Mouse (Mus musculus): ENCODE data around the gene Dnah3.

Dnah3 gene

DNA sequence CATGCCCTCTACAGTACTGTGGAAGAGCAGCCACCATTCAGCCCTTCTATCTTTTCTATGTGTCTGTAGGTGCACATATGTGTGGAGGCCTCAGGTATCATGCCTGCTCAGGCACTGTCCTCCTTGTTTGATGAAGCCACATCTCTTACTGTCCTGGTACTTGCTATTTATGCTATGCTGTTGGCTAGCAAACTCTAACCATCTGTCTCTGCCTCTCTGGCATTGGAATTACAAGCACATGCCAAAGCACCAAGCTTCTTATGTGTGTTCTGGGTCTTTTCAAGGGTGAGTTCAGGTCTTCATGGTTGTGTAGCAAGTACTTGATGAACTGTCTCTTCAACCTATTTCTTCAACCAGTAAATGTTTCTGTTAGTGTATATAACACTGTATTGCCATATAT lies 158.8 kb downstream of the Dnah3 start:
- DNase-seq, result no peak

DNA sequence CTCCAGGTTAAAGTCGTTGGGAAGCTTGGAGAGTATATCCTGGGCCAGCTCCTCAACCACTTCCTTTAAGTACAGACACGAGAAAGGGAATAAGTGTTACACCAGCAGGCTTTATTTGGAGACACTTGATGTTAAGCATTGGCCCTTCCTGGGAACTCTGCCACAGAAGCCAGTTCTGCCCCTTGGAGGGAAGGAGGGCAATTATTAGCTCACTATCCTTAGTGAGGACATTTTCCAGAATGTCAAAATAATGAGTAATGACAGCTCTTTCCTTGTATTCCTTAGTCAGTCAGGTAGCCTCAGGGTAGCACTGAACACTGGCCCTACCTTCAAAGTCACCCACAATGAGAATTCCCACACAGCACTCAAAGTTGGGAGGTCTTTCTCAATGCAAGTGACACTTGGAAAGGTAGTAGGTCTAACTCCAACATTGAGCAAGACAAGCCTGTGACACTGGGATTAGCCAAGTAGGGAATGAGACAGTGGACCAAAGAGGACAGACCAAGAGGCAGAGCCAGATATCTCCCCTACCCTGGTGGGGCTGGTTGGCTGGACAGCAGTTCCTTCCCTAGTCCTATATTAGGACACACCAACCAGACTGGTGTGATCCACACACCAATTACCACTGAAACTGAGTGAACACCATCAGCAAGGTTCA lies 166.2 kb downstream of the Dnah3 start:
- no peak for DNase-seq

DNA sequence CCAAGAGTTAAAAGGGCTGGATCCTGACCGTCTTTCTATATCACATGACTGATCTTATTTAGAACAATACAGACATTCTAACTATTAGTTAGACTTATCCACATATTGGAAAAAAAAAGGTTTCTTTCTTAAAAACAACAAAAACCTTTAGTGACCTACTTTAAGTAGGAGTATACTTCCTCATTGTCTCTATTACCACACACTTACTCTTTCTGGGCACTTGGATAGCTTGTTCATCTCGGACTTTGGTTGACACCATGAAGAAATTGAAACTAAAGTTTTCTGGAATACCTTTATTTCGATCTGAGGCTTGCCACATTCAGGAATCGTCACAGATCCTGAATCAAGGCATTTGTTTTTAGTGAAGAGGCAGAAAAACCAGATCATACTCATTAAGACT lies 174.0 kb downstream of the Dnah3 start:
- DNase-seq, result no peak

DNA sequence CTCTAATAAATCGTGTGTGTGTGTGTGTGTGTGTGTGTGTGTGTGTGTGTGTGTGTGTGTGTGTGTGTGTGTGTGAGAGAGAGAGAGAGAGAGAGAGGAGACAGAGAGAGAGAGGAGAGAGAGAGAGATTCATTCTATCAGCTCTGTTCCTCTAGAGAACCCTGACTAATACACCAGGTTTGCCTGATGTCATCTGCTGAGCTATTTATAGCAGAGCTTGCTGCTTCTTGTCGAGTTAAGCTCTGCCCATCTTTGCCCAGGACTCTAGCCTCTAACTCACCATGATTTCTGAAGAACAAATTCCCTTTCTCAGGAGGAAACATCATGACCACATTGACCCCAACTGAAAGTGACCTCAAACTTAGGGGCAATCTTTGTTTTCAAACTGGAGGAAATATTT lies 174.6 kb downstream of the Dnah3 start:
- no peak for DNase-seq

DNA sequence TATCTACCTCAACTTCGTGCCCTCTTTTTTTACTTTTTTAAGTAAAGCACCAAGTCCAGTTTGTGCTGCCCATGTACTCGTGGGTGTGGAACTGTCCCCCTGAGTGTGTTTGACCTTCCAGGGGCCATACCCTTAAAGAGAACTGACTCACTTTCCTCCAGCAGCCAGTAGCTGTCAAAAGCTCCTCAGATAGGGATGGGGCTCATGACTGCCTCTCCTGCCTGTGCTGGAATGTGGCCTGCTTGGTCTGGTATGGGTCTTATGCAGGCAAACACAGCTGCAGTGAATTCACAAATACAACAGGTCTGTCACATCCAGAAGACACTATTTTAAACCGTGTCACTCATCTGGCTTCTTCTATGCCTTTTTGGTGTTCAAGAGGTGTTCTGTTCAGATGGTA lies 183.4 kb downstream of the Dnah3 start:
- no peak for DNase-seq

DNA sequence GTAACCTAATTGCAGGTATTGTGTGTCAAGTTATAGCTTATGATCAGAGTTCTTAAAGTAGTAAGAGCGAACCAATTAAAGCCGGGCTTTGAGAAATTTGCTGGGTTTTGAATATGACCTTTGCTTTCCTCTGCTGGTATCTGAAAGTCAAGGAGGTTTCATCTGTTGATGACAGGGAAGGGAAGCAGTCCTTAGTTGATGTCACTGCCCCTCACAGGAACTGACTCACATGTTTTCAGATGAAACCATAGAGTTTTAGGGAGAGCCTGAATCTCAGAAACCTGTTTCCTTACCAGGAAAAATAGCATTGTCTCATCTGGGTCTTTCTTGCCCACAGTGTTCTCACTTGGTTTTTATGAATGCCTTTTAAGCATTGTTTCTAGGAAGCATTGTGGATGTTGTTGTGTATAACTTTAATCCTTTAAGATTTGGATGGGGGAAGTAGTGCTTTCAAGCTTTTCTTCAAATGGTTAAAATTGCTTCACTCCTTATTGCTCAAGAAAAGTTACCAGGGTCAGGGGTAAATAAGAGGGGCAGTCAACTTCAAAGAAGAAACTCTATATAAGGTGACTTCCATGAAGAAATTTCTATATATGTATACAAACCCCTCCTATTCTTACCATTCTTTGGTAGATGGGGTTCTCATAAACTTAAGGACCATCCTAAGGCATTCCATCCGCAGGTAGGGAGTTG lies 188.4 kb downstream of the Dnah3 start:
- no peak for DNase-seq

DNA sequence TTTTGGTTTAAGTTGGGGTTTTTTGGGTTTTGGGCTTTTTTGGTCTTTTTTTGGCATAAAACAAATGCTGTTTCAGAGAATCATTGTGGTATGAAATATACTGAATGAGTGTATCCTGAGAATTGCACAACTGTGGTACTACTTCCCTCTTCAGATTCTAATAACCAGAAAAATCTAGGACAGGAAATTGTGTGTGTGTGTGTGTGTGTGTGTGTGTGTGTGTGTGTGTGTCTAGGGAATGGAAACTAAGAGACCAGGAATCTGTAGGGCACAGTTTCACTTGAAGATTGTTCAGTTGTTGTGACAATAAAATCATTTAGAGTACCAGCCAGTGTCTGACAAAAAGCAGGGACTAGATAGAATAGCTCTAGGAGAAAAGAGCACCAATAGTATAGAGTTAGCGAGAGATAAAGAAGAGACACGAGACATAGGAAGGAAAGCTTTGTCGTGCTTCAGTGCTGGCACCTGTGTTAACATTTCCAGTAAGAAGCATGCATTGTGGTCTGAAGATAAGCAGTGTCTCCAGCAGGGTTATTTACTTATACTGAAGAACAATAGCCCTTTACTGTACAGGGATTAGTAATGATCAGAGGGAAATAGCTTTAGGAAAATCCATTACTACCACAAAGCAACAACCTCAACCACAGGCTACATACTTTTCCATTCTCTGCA lies 195.6 kb downstream of the Dnah3 start:
- DNase-seq, result no peak

DNA sequence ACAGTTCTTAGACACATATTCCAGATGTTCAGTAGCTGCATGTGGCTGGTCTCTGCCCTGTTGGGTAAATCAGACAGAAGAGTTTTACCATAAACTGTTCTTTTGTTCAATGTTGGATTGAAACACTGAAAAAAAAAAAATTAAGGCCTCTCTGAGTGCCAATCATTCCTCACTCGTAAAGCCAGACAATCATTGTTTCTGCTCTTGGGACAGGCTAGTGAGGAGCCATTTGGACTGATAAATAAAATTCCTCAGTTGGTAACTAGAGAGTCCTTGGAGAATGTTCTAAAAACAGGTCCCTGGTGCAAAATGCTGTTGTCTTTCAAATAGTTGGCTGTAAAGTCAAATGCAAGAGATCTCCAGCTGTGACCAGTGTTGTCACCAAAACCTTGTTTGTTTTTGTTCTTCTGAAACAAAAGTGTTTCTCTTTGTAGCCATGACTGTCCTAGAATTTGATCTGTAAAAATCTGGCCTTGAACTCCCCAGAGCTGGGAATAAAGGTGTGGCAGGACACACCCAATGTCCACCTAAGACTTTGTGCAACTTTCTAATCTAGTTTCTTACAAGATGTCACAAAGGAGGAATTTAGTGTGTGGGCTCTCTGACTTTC lies 196.7 kb downstream of the Dnah3 start:
- no peak for DNase-seq

DNA sequence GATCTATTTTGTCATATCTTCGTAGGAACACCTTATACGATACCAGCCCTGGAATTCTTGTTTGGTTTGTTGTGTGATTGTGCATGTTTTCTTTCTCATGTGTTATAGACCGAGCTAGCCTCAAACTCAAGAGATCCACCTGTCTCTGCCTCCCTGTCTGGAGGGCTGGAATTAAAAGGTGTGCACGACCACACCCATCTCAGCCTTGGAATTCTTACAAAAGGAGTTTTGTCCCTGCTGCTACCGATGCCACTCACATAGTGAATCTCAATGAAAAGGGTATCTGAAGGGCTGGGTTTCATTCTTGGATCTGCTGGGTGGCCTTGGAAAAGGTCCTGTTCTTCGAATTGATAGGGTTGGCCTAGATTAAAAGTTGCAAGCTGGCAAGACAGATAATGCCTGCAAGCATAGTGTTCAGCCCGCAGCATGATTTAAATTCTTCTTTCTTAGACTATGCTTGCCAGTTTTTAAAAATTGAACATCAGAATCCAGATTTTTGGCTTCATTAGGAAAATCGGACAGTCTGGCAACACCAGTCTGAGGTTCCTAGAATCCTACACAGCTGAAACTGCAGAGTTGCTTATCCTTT lies 197.5 kb downstream of the Dnah3 start:
- no peak for DNase-seq

DNA sequence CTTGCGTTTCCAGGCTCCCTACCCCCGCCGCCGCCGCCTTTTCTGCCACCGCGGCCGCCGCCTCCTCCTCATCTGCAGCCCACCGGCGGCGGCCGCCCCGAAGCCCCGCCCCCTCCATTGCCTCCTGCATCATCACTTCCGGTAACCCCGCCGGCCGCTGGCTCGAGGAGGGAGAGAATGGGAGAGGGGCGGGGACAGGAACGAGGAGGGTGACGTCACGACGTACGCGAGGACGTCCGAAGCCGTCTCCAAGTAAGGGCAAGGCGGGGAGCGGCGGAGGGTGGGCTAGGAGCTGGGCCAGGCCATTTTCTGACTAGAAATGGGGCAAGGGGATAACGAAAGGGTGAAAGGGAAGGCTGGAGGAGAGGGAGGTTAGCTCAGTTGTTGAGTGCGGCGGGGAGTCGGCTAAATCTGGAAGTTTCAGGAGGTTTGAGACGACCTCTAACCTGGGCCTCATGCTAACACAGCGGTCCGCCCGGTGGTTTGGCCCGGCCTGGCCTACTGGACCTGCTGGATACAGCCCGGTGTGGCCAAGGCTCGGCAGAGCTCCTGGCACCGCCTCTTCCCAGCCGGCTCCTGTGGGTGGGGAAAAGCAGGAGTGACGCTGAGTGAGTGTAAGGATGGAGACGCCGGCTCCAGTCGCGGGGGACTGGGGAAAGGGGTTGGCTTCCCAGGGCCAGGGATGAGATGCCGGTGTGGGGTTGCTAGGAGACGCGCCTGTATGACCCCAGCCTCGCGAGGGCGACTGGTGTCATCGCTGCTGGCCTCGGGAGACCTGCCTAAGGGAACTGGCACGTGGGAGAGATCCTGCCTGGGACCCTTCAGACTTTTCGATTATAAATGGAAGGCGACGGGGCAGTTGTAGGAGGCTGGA lies 199.2 kb downstream of the Dnah3 start, which contains the start of the genes Lyrm1 and Dcun1d3:
TSS of gene Lyrm1 (plus strand) at position 223 of the 874 bp plus-strand sequence.
TSS of gene Dcun1d3 (minus strand) at position 660 of the 874 bp plus-strand sequence.
- DNase-seq, result peak; percentile 97

DNA sequence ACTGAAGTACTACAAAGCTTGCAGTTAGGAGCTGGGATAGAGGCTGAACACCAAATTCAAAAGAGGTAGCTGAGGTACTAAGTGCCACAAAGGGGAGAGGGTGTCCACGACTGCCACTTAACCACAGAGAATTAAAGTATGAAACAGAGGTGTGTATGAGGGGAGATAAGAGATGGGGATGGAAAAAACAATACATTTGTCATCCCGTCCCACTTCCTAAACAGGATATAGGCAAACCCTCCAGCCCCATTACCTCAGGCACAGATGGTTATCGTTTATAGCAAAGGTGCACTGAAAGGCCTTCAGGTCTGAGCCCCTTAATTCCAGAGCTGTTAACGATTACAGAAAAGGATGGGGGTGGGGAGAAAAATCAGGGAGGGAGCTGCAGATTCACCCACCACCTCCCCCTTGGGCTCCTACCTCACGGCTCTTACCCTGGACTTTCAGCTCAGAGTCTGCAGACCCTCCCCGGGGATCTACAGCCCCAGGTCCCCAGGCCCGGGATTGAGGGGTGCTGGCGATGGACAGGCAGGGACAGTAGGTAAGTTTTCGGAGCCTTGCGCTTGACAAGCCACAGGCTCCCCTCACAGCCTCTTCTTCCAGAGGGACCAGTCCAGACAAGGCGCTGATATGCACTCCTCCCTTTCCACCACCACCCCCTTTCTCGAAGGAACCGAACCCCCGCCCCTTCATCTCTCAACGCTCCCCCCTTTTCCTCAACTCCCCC lies 200.1 kb downstream of the Dnah3 start:
- DNase-seq, result no peak

DNA sequence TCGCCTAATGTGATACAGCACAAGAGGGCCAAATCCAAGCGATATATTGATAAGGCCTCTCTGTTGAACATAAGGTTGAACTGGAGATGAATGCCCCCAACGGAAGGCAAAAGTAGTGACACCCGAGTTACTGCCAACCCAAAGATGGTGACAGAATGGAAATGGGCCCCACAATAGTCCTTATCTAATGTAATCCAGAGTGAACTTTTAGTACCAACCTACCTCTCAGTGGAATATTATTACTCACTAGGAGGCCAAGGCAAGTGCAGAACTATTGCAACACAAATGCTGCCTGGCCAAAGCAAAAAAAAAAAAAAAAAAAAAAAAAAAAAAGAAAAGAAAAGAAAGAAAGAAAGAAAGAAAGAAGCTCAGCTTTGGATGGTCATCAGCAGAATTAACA lies 202.3 kb downstream of the Dnah3 start:
- DNase-seq, result no peak

DNA sequence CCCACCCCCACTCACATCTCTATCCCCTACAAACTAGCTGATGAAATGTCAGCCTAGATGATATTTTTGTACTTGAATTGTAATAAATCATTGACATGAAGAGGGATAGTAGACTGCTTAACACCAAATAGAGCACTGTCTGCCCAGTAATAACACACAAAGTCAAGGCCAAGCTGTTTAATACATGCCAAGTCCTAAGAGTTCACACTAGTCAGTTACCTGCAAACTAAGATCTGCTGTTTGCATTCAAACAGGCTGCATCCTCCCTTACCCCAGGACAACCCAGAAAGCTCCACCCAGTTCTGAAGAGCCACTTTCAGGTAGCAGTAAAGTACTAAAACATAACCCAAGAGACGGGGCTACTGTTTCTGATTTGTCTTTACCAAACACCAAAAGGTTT lies 202.9 kb downstream of the Dnah3 start:
- DNase-seq, result no peak

DNA sequence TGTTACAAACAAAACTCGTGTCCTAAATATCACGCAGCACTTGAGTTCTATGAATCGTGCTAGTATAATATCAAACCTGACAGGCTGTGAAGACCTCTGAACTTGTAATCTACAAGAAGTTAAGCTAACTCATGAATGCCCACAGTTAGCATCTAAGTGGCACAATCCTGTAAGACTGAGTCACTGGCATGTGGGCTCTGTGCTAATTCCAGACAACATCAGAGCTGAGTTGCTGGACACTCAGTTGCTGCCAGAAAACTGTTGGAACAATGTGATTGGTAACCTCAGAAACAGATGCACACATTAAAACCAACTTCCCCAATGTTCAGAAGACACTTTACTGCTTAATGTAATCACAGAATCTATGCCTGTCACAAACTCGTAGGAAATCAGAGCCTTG lies 207.2 kb downstream of the Dnah3 start:
- no peak for DNase-seq

DNA sequence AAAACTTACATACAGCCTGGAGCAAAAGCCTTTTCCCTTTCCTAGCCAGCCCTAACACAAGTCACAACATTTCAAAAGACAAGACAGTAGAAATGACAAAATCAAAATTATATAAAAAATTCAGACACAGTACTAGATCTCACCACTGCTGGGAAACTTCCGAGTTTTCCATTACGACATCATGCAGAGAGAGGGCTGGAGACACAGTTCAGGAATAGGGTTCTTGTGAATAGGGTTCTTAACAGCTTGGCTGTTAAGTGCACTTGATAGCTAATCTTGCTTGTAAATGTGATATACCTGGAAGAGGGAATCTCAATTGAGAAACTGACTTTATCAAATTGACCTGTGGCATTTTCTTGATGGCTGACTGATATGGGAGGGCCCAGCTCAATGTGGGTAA lies 213.9 kb downstream of the Dnah3 start:
- no peak for DNase-seq

DNA sequence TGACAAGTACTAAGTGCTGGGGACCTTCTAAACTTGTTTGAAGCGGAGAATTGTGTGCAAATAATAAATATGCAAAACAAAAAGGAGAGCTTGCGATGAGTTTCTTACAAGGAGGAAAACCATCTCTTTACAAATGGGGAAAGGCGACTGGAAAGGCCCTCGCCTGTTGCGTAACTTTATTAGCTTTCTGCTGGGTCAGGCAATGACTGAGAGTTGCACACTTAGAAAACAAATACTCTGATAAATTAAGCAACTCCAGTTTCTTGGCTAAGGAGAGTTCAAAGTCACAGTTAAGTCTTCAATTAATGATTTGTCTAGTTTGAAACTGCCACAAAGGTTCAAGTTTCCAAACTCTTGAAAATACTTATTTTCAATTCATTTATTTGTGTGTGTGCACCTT lies 214.7 kb downstream of the Dnah3 start:
- no peak for DNase-seq

DNA sequence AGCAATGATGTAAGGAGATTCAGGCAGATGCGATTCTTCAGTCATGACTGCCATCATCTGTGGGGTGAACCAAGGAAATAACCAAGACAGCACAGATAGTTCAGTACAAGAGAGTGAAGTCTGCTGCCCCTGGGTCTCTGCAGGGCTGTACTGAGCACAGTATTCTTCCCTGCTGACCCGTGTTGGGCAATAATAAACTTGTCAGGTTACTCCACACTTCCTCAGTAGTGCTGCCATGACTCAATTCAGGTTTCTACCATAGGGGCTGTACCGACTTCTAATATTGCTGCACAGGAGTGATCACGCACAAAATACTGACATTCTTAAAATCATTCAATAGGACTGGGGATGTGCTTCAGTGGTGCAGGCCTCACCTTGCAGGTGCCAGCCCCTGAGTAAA lies 215.9 kb downstream of the Dnah3 start:
- DNase-seq, result no peak

DNA sequence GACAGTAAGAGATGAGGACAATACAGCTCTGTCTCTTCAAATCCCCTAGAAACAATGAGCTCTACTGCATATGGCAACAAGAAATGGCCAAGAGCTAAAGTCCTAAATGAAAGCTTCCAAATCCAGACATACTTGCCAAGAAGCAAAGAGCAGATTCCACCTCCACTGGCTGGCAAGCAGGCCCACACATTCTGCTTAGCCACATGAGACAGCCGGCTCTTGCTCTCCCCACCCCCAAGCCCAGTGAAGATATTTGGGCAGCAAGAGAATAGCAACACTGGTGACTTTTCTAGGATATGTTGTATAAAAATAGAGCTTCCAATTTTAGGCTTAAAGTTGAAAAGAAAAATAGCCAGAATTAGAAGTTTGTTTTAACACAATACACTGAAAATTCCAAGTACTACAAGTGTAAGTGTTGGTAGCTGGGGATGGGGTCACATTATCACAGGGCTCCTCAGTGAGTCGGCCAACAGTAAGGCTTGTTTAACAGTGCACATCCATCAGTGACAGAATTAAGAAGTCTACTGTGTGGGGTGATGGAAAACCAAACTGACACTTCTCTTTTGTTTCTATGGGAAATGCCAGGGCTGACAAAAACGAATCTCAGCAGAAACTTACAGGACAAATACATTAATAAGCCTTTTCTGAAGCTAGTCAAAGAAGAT lies 219.2 kb downstream of the Dnah3 start:
- DNase-seq, result peak; percentile 53

DNA sequence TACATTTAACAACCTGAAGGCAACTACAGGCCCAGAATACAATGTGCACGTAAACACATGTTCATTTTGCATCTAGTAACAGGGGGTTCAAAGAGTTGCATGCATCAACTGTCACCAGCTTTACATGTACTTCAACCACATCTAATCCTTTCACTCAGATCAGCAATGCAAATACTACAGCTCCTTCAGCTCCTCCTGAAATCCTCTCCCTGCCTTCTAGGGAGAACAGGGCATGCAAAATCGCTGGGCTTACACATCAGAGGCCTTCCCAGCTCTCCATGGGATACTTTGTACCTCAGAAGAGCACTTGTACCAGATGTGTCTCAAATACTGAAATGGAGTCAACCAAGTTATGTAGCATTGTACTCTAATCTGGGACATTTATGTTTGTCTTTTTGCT lies 222.0 kb downstream of the Dnah3 start:
- DNase-seq, result no peak

Data from kidney, adult 18-20 months (tissue).